Mouse (Mus musculus) common myeloid progenitor, adult 5-6 weeks (primary cell): ENCODE results near the gene Gm21996. TPM values are rescaled to one million over a fixed set of nuclear protein-coding genes. Genes with fewer than 3 reads are reported as not detected.
"Not testable (repeated sequence)": the region's sequence is repeated elsewhere in the genome, so short reads cannot be mapped to it uniquely, and the experiment has no call there.

Experiments used
- ATAC-seq: replicated peaks from 2 replicates; pipeline ENCODE4 v1.8.0; 2016; ENCODE audit warnings: low read depth, mild to moderate bottlenecking, moderate TSS enrichment, inconsistent platforms; ENCODE audit not compliant: poor library complexity, severe bottlenecking
- total RNA-seq: library from RNA; stranded (forward); fragments of 200-1000, 187-1606 nt; gene quantifications from 2 replicates; pipeline ENCODE4 v1.2.3, GENCODE M21; 2017

The Gm21996 gene
- total RNA-seq, result not detected in 2 replicates

DNA sequence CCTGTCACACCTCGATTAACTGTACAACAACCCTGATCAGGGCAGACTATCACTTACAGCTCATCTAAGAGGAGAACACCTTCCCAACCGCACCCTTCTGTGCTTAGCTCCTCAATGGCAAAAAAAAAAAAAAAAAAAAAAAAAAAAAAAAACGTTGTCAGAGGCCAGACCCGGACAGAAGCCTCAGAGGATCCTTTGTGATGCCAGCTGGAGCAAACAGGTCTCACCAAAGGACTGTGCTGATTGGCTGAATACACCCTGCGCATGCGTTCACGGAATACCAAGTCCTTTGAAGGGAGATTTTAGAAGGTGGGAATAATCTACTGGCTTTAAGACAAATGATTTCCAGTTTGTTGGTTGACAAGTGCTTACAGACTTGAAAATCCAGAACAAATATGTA, at the start of gene Gm21996:
Gene Gm21996, minus strand, starts transcription at position 101 of the 400 bp plus-strand sequence.
- not testable (repeated sequence) for ATAC-seq
